In the genomic region with DNA sequence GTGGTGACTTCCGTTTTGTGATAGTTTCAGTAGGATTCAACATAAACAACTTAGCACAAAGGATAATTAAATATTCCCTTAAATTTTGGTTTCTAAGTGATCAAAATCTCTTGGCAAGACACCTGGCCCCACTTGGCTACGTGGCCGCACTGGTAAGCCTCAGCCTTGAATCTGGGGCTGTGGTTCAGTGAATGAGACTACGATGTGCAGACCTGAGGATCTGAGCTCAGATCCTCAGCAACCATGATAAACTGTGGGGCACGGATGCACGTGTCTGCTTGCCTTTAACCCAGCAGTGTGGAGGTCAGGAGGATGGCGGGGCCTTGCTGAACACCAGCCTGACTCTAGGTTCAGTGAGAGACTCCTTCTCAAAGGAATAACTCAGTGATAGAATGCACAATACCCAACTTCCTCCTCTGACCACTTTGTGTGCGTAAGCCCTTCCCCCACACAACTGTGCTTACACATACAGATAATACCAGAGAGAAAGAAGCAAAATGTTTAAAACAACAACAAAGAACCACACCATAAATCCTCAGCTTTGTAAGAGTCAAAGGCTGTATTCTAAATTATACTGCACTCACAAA, we compare ENCODE assay signal across 11 mouse cellular contexts. TPM values are rescaled to one million over a fixed set of nuclear protein-coding genes. Genes with fewer than 3 reads are reported as not detected.
DNase-seq lines count a peak whose midpoint lies in the region; ATAC-seq and TF ChIP-seq lines count a peak whose summit lies in the region.
"Had no signal": no experiment of that assay in that cellular context is flagged by ENCODE, and none has a peak within 500 bp of the region (broad histone marks: within the 10 kb centered on the region; RNA-seq: fewer than 3 reads in every experiment).

No protein-coding gene starts in this region.

- no peak overlapping the region for H3K4me3 ChIP-seq in gastrocnemius, adult 2 months
- no peak overlapping the region for H3K4me3 ChIP-seq in brown adipose tissue, adult 24 weeks (ENCODE audit: insufficient read depth, low read depth, low read length)
- H3K4me3 ChIP-seq in stomach, embryonic 15.5 days (replicated peaks): no peak overlapping the region
- H3K4me3 ChIP-seq: heart, embryonic 13.5 days had no signal

- no peak overlapping the region for H3K9ac ChIP-seq in stomach, embryonic 15.5 days
- H3K9ac ChIP-seq: heart, embryonic 13.5 days had no signal

- WGBS in stomach, embryonic 15.5 days: 90% methylated on average over 8 of the region's 8 CpGs

- no peak for DNase-seq in gastrocnemius, adult 2 months
- DNase-seq in gastrocnemius, postnatal 14 days: no peak
- DNase-seq in left cerebral cortex, postnatal 4 days: peak; percentile 25
- no peak for DNase-seq in left cerebral cortex, postnatal 36 days (ENCODE audit: low spot score in 2 of 2)
- DNase-seq in urinary bladder, adult 18-20 months (ENCODE audit: low spot score in 2 of 2): no peak
- DNase-seq: kidney, adult 11 months had no signal

- no peaks in the 10 kb centered on the region for H3K27me3 ChIP-seq in stomach, embryonic 15.5 days (replicated peaks)
- H3K27me3 ChIP-seq: heart, embryonic 13.5 days had no signal

- peak overlapping the region; percentile 76 for H3K27ac ChIP-seq in gastrocnemius, adult 2 months
- peak overlapping the region; percentile 53 for H3K27ac ChIP-seq in brown adipose tissue, adult 24 weeks (replicated peaks; ENCODE audit: low read depth, low read length)
- peak overlapping the region; percentile 32; the same call in 1 of the 2 replicates for H3K27ac ChIP-seq in stomach, embryonic 15.5 days
- H3K27ac ChIP-seq: heart, embryonic 13.5 days had no signal

- peaks cover 17% of the 10 kb centered on the region; the same call in 1 of the 2 replicates for H3K4me1 ChIP-seq in brown adipose tissue, adult 24 weeks (ENCODE audit: control insufficient read depth, insufficient read depth, insufficient read length, low read length)
- H3K4me1 ChIP-seq in stomach, embryonic 15.5 days: no peaks in the 10 kb centered on the region
- H3K4me1 ChIP-seq: heart, embryonic 13.5 days had no signal

- no peaks in the 10 kb centered on the region for H3K9me3 ChIP-seq in stomach, embryonic 15.5 days
- H3K9me3 ChIP-seq: heart, embryonic 13.5 days had no signal

- no peak for TF ChIP-seq CTCF in gastrocnemius, adult 2 months (IDR thresholded peaks at IDR 0.05)

- no peak overlapping the region for H3K4me2 ChIP-seq in stomach, embryonic 15.5 days
- H3K4me2 ChIP-seq: heart, embryonic 13.5 days; midbrain, embryonic 11.5 days had no signal

- intact Hi-C loops in gastrocnemius, adult 2 months (cut with DNase I): no loop called here
- intact Hi-C loops in gastrocnemius, postnatal 14 days (cut with DNase I; ENCODE audit: low total_unique reads): no loop called here
- intact Hi-C loops in left cerebral cortex, postnatal 4 days (cut with DNase I): no loop called here
- intact Hi-C loops in left cerebral cortex, postnatal 36 days (cut with DNase I): no loop called here

- ATAC-seq in stomach, embryonic 15.5 days (ENCODE audit: insufficient read depth, low FRiP score, low read depth): no peak
- ATAC-seq: activated CD4-positive, CD25-positive, alpha-beta regulatory T cell, adult 4 months had no signal

- peaks cover 59% of the 10 kb centered on the region for H3K36me3 ChIP-seq in stomach, embryonic 15.5 days

RNA-seq across cellular contexts. Expression of a gene that starts 12.1 kb away (rescaled TPM):
- total RNA-seq in gastrocnemius, adult 2 months (2021): 100 to 1,000 TPM; 254 to 341 TPM
- total RNA-seq in gastrocnemius, postnatal 14 days (2021): 100 to 1,000 TPM; 304 to 343 TPM
- 100 to 1,000 TPM; 249 to 255 TPM for total RNA-seq in left cerebral cortex, postnatal 4 days (2021)
- total RNA-seq in left cerebral cortex, postnatal 36 days (2021): 100 to 1,000 TPM; 202 to 220 TPM
- polyA plus RNA-seq in brown adipose tissue, adult 24 weeks (2012; ENCODE audit: insufficient read depth, insufficient read length, missing spikeins): 931 and 1,246 TPM in 2 replicates
- polyA plus RNA-seq in stomach, embryonic 15.5 days (2015; fragmentation: Nextera tagmentation; extraction: Ambion mirVana): 338 and 367 TPM in 2 replicates

RNA-seq across cellular contexts. Expression of a gene that starts 16.2 kb away (rescaled TPM):
- total RNA-seq in gastrocnemius, adult 2 months (2021): 1 to 10 TPM; 3.1 to 4.7 TPM
- total RNA-seq in gastrocnemius, postnatal 14 days (2021): 1 to 10 TPM; 2.9 to 5.5 TPM
- total RNA-seq in left cerebral cortex, postnatal 4 days (2021): 10 to 100 TPM in 1 of 2 experiments, 1 to 10 TPM in 1; 9.4 to 12.4 TPM
- total RNA-seq in left cerebral cortex, postnatal 36 days (2021): 10 to 100 TPM in 1 of 2 experiments, 1 to 10 TPM in 1; 7.9 to 11.8 TPM
- 5.0 and 9.6 TPM in 2 replicates for polyA plus RNA-seq in brown adipose tissue, adult 24 weeks (2012; ENCODE audit: insufficient read depth, insufficient read length, missing spikeins)
- polyA plus RNA-seq in stomach, embryonic 15.5 days (2015; fragmentation: Nextera tagmentation; extraction: Ambion mirVana): 46.2 and 46.9 TPM in 2 replicates

RNA-seq across cellular contexts. Expression of a gene that starts 29.9 kb away (rescaled TPM):
- total RNA-seq in gastrocnemius, adult 2 months (2021): 10 to 100 TPM; 18.0 to 20.7 TPM
- 10 to 100 TPM; 36.0 to 40.5 TPM for total RNA-seq in gastrocnemius, postnatal 14 days (2021)
- 1 to 10 TPM; 2.4 to 2.6 TPM for total RNA-seq in left cerebral cortex, postnatal 4 days (2021)
- 10 to 100 TPM; 18.7 to 23.4 TPM for total RNA-seq in left cerebral cortex, postnatal 36 days (2021)
- 5,792 and 7,164 TPM in 2 replicates for polyA plus RNA-seq in brown adipose tissue, adult 24 weeks (2012; ENCODE audit: insufficient read depth, insufficient read length, missing spikeins)
- polyA plus RNA-seq in stomach, embryonic 15.5 days (2015; fragmentation: Nextera tagmentation; extraction: Ambion mirVana): 1.0 and 1.7 TPM in 2 replicates
- polyA plus RNA-seq: activated CD4-positive, CD25-positive, alpha-beta regulatory T cell, adult 4 months; midbrain, embryonic 11.5 days had no signal

RNA-seq across cellular contexts. Expression of a gene that starts 55.5 kb away (rescaled TPM):
- total RNA-seq in gastrocnemius, adult 2 months (2021): 1 to 10 TPM; 3.4 to 5.1 TPM
- 1 to 10 TPM; 1.9 to 2.3 TPM for total RNA-seq in gastrocnemius, postnatal 14 days (2021)
- 1 to 10 TPM; 5.0 to 5.8 TPM for total RNA-seq in left cerebral cortex, postnatal 4 days (2021)
- 10 to 100 TPM; 12.9 to 13.5 TPM for total RNA-seq in left cerebral cortex, postnatal 36 days (2021)
- 6.3 and 6.8 TPM in 2 replicates for polyA plus RNA-seq in brown adipose tissue, adult 24 weeks (2012; ENCODE audit: insufficient read depth, insufficient read length, missing spikeins)
- 3.7 and 4.2 TPM in 2 replicates for polyA plus RNA-seq in stomach, embryonic 15.5 days (2015; fragmentation: Nextera tagmentation; extraction: Ambion mirVana)

RNA-seq across cellular contexts. Expression of a gene that starts 55.8 kb away (rescaled TPM):
- under 1 TPM; 0.45 to 0.64 TPM for total RNA-seq in gastrocnemius, adult 2 months (2021)
- total RNA-seq in gastrocnemius, postnatal 14 days (2021): under 1 TPM; 0.75 to 0.76 TPM
- total RNA-seq in left cerebral cortex, postnatal 4 days (2021): 10 to 100 TPM; 12.9 to 13.8 TPM
- 10 to 100 TPM; 16.7 to 19.3 TPM for total RNA-seq in left cerebral cortex, postnatal 36 days (2021)
- polyA plus RNA-seq in brown adipose tissue, adult 24 weeks (2012; ENCODE audit: insufficient read depth, insufficient read length, missing spikeins): 2.3 TPM in 1 of 2 replicates, not detected in the other
- polyA plus RNA-seq in stomach, embryonic 15.5 days (2015; fragmentation: Nextera tagmentation; extraction: Ambion mirVana): 1.8 and 2.2 TPM in 2 replicates

Comparison
In these comparisons a context has a peak if more than half of its experiments do, and no peak if none do; other contexts are left out.
1. RNA of a gene that starts 29.9 kb away (total RNA-seq): 36.0 to 40.5 TPM in gastrocnemius, postnatal 14 days, 18.7 to 23.4 TPM in left cerebral cortex, postnatal 36 days and 18.0 to 20.7 TPM in gastrocnemius, adult 2 months; 2.4 to 2.6 TPM in left cerebral cortex, postnatal 4 days; every median in the first group is over 4 times any median in the second.
2. Peak in every context shown above with its lines, with median percentiles within 50 percentile points of each other: H3K27ac ChIP-seq.